Mouse (Mus musculus): ENCODE data around the gene Slc28a1.

- no peak for TF ChIP-seq MYOG (IDR thresholded peaks at IDR 0.05; ENCODE audit: control insufficient read depth in 1 of 3, insufficient read depth in 1 of 3, insufficient read length in 2 of 3, low read depth in 2 of 3)
- TF ChIP-seq POLR2A (IDR thresholded peaks at IDR 0.05; ENCODE audit: insufficient read length, low read depth): no peak
- no peak for TF ChIP-seq POLR2AphosphoS2 (IDR thresholded peaks at IDR 0.05; ENCODE audit: insufficient read length, low read depth)
- TF ChIP-seq REST (IDR thresholded peaks at IDR 0.05; ENCODE audit: insufficient read depth, insufficient read length): no peak
- TF ChIP-seq MAX (IDR thresholded peaks at IDR 0.05; ENCODE audit: low read depth): no peak
- TF ChIP-seq USF1 (IDR thresholded peaks at IDR 0.05; ENCODE audit: low read depth): no peak
- TF ChIP-seq SRF (IDR thresholded peaks at IDR 0.05; ENCODE audit: control insufficient read depth, insufficient read length, low read depth): no peak
- no peak for TF ChIP-seq TCF3 (IDR thresholded peaks at IDR 0.05; ENCODE audit: insufficient read length, low read depth)
- no peak for TF ChIP-seq E2F4 (IDR thresholded peaks at IDR 0.05; ENCODE audit: insufficient read depth)
These were observed 36.6 kb downstream of the Slc28a1 start for GRCm38 (mm10) chr7:81151216-81151615.

Data from myocyte (in vitro differentiated cells).